Mouse (Mus musculus) MEL (cell line): ENCODE data around the gene Camta1.

Source experiments
- MAX ChIP-seq: IDR thresholded peaks from 2 replicates; pipeline ENCODE4 v1.6.1; 2011; ENCODE audit warnings: low read length, improper control_type of control experiment
- POLR2A ChIP-seq, 2 experiments: IDR thresholded peaks; 2 replicates each; pipeline ENCODE4 v1.6.1; 2011 to 2012; ENCODE audit warnings: low read length in 2 of 2, mild to moderate bottlenecking in 2 of 2, control low read depth in 1 of 2, improper control_type of control experiment in 1 of 2, low read depth in 1 of 2, moderate library complexity in 1 of 2; ENCODE audit not compliant: control insufficient read depth in 1 of 2, insufficient read depth in 1 of 2, poor library complexity in 1 of 2
- TAL1 ChIP-seq: IDR thresholded peaks from 2 replicates; pipeline ENCODE4 v1.6.1; 2012; ENCODE audit warnings: mild to moderate bottlenecking, inconsistent platforms, low read length, moderate library complexity, mixed read lengths

- TF ChIP-seq POLR2A (IDR thresholded peaks at IDR 0.05; ENCODE audit: control insufficient read depth in 1 of 2, insufficient read depth in 1 of 2, low read depth in 1 of 2, low read length in 2 of 2, poor library complexity in 1 of 2) = no peak
- TF ChIP-seq MAX = no peak
- no peak for TF ChIP-seq TAL1
Observed at GRCm38 (mm10) chr4:151437859-151438258, 423.8 kb downstream of the Camta1 start.
